Mouse (Mus musculus) embryo, embryonic 9.5 days (tissue): Measurements from ENCODE around the gene Lix1l.

Source experiments
- DNase-seq: peaks from one replicate; pipeline ENCODE4 v3.0.0-alpha.2; 2017; ENCODE audit errors: extremely low spot score

Gene Lix1l

GRCm38 (mm10) chr3:96674442-96674841, 73.5 kb downstream of the Lix1l start:
- peak; percentile 40 for DNase-seq

GRCm38 (mm10) chr3:96675171-96675570, 74.2 kb downstream of the Lix1l start:
- DNase-seq, result no peak

- DNase-seq, result no peak
Measured at GRCm38 (mm10) chr3:96675690-96676089, 74.7 kb downstream of the Lix1l start.
